Mouse (Mus musculus) A20 (cell line): Measurements from ENCODE around the gene Dnajb4.
A peak's percentile ranks its signal among the peaks of the same experiment; 100 is the strongest.

Source experiments
- DNase-seq: peaks from one replicate; pipeline ENCODE4 v3.0.0-alpha.2; 2011; ENCODE audit warnings: low read depth, low spot score

Gene Dnajb4

DNA sequence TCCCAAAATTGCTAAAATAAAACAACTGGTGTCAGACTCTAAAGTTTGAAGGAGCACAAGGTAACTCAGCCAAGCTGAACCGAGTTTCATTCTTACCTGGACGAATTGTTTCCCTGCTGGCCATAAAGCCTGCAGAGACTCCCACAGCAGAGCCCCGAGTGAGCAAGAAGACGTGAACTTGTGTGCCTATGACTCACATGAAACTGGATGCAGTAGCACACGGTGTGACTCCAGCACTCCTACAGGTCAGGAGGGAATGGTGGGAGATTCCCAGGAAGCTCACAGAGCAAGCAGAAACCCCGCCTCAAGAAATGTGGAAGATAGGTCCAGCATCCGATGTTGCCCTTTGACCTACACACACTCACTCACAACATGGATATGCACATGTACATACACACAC, 38.2 kb downstream of the Dnajb4 start:
- no peak for DNase-seq

DNA sequence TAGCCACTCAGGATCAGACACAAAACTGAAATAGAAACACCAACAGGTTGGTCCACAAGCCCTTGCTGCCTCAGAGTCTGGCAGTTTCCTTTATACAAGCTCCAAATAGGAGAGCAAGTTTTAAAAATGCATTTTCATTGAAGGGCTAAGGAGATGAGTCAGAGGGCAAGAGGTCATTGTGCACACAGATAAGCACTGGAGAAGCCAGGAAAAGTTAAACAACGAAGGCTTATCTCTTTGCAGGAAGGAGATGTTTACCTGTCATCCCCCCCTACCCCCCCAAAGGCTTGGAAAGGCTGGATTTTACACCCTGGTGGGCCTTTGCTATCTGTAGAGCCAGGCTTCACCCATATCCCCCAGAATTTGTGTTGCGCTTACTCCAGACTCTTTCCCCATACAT, 38.9 kb downstream of the Dnajb4 start:
- DNase-seq: no peak

DNA sequence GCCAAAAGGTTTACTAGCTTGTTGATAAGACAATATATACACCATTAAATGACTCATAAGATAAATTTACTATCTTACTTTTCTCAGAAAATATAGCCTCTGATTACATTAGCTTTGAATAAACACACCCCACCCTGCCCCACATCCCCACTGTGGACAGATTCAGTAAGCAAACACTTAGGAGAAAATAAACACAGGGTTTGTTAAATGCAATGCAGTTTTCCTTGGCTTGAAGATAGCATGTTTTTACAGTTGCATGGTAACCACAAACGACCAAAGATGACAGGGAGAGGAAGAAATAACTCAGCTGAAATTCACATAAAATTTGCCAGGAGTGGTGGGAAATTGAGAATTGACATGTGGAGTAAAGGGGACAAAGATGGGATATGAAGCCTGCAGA, 39.7 kb downstream of the Dnajb4 start:
- no peak for DNase-seq

DNA sequence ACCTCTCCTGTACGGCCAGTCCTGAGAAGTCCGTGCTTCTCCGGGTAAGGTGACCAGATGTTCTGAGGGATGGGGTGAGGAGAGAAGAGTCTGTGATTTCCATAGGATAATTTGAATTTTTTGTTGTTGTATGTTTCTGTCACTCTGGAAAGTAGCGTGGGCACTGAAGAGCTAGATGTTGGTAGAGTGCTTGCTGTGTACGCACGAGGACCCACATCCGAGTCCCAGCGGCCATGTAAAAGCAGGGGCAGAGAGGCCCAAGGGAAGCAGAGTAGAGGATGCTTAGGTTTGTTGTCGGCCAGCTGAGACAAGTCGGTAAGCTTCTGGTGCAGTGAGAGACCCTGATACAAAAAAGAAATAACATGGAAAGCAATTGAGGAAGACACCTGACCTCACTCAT, 42.1 kb downstream of the Dnajb4 start:
- no peak for DNase-seq

DNA sequence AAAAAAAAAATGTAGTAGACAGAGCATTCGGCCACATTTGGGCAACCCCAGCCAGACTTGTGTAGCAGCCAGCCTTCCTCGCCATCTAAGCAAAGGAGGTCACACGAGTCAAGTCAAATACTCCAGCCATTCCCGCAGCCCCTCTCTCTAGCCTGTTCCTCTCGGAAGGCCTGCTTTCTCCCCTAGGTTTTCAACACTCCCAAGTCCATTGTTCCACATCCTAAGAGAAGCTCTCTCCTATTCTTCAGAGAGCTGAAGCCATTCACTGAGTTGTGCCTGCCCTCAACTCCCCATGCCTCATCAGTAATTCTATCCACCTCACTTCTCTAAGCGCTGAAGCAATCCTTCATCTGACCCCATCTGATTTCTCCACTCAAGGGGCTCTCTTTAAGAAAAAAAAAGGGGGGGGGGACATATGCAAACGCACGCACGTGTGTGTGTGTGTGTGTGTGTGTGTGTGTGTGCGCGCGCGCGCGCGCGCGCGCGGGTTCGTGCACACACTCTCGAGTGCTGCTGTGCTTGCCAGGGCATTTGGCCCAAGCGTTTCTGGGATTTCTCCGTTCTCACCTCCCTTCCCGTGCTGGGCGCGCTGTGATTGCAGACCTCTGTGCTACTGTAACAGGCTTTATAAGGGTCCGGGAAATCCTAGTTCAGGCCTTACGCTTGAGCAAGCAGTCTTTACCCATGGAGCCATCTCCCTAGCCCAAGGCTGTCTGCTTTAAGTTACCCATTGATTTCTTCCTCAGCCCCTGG, 43.2 kb downstream of the Dnajb4 start:
- no peak for DNase-seq

DNA sequence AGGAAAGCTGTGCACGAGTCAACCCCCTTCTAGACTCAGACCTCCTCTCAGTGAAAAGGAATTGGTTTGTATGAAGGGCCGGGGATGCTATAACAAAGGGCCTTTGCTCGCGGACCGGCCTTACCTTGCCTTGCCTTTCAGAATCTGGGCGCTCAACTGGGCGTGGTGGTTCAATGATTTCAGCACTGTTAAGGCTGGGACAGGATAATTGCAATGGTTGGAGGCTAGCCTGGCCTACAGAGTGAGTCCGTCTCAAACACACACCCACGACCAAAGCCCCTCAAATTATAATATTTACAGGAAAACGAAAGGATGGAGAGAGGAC, 44.0 kb downstream of the Dnajb4 start, which contains the start of gene Gipc2:
TSS of gene Gipc2 (minus strand) at position 132 of the 325 bp plus-strand sequence.
- no peak for DNase-seq

DNA sequence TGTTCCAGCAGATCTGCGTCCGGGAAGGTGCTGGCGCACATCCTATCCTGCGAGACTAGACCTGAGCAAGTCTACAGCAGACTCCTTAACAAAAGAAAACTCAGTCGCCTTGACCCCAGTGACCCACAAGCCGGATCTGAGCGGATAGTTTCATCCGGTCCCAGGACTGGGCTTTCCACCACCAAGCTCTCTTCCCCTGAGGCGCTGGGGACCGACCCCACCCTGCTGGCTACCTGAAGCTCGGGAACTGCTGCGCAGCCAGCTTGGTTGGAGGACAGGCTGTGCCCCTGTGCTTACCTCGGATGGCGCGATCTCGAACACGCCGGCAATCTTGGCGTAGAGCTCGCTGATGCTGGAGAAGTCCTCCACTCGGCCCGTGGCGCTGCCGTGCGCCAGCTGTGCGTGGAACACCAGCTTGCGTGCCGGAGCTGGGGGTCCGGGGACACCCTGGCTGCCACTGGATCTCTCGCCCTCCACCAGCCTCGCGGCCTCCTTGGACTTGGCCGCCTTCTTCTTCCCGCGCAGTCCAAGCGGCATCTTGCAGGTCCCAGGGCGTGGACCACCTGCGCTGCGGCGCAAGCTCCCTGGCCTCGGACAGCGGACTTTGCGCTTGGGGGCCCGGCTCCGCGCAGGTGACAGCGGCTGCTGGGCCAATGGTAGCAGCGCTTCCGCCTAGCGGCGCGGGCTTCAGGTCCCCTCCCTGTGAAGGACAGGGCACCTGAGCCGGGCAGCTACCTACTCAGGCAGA, 44.6 kb downstream of the Dnajb4 start:
- DNase-seq: no peak

DNA sequence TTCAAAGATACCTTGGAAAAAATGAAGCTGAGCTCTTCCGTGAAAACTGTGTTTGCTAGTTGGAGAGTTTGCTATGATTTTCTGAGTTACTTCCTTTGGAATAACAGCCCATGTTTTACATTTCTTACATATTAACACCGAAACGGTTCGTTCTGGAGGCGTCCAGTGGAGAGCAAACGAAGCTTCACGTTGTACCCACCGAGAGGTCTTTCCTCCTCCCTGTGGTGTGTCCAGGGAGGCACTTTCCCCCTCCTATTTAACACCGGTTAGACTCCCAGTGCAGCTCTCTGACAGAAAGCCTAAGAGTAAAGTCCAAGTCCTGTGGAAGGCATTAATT, 45.1 kb downstream of the Dnajb4 start:
- no peak for DNase-seq

DNA sequence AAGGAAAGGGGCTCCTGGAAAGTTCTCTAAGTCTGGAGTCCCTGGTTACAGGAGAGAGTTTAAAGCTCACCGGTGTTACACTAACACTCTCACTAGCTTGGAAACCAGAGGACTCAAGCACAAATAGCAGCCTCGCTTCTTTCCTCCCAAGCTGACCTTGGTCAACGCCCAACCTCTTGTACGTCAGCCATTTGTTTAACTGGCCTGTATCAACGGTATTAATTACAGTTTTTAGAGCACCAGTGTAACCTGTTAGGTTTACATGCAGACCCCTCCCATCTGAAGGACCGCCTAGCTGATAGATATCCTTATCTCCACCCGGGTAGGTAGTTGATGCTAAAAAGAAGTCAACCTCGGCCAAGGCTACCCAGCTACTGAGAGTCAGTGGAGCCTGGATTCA, 46.8 kb downstream of the Dnajb4 start:
- no peak for DNase-seq

DNA sequence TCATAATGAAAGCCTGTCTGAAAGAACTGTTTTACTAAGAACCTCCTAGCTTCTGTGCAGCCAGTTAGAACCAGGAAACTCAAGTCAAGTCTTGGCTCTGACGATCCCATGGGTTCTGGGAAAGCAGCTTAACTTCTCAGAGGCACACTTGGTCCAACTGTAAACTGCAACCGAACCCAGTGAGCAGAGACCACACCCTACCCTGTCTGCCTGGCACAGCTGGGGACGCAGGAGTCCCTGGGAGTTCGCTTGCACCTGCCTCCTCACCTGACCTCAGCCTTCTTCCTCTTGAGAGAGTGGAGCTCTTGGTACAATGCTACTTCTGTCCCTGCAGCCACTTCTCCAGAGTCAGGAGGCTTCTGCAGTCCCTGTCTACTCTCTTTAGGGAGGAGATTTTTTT, 49.5 kb downstream of the Dnajb4 start:
- DNase-seq: peak; percentile 32

DNA sequence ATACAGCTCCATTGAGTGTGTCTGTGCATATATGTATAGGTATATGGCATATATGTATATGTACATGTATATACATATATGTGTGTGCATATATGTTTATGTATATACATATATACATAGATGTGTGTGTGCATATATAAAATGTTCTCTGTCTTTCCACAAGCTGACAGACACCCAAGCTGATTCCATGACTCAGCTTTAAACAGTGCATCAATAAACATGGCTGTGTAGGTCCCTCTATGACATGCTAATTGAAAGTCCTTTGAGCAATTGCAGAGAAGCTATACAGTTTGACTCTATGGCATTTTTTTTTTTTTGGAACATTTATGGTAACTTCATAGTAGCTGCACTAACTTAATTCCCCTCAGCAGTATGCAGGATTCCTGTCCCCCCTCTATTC, 50.8 kb downstream of the Dnajb4 start:
- DNase-seq: no peak

DNA sequence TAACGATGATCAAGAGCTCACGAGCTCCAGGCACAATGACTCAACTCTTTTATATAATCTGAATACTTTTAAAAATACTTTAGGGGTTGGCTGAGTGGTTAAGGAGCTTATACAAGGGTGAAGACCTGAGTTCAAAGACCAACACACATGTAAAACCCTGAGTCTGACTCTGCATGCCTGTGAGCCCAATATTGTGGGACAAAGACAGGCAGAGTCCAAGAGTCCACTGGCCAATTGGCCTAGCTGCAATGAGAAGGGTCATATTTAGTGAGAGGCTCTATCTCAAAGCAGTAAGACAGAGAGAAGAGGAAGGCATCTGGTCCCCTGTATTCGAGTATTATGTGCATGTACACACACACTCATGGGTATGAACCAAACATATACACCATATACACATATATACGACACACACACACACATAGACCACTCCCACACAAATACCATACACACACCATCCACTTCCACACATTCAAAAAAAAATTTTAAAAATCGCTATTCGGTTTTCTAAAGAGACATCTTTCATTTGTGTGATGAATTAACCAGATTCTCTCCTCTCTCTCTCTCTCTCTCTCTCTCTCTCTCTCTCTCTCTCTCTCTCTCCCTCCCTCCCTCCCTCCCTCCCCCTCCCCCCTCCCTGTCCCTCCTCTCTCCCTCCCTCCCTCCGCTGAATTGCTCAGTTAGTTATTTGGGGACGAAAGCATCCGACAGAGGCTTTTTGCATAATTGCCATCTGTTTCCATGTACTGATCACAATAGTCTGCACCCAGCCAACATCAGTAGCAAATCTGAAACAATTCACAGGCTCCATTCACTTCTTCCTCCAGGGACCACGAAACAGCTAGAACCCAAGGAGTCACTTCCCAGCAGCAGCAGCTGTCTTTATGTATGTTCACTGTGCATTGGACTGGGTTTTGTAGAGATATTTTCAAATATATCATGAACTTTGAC, 51.5 kb downstream of the Dnajb4 start:
- no peak for DNase-seq

DNA sequence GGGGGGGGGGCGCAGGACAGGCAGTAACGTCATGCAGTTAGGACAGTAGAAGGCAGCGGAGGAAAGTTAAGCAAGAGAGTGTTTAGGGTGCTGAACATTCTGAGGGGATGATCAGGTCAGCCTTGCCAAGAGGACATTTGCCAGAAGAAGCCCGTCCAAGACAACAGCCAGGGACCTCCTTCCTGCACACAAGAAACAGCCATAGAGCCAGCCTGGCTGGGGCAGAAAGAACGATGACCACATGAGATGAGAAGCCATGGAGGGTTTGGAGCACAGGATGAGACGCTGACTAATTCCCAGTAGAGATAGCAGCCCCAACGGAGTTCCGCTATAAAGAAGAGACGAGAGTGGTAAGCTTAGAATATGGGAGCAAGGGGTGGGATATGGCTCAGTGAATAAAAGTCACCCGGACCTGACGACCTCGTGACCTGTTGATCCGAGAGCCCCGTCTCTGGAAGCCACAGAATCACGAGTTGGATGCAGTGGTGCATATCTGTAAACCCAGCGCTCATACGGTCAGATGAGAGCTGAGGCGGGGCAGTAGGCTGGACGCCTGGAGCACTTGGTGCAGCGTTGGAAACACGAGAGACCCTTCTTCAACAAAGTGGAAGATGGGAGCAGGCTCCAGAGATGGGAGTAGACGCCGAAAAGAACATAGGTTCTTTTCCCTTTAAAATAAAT, 53.1 kb downstream of the Dnajb4 start:
- no peak for DNase-seq

DNA sequence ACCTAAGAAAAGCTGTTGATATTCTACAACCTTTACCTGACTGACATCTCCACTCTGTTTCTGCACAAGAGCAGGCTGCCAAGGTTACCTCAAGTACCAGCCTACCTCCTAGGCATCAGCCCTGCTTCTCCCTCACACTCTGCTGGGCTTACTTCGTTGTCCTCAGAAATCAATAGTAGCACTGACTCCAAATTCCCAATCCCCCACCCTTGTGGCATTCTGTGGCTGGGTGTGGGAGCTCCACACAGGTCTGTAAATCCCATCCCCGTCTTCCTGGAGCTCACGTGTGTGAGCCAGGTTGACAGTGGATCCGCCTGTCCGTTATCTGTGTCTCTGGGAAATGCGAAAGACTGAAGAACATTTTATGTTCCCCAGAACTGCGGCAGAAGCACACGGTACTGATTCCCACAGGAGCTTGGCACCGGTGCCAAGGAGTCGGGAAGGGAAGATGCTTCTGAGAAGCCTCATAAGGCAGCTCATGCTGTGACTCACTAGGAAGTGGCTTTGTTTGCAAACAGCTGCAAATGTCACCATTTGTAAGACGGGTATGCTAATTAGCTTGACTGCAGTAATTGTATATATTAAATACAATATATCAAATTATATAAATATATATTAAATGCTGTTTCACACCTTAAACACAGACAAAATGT, 54.7 kb downstream of the Dnajb4 start:
- no peak for DNase-seq

DNA sequence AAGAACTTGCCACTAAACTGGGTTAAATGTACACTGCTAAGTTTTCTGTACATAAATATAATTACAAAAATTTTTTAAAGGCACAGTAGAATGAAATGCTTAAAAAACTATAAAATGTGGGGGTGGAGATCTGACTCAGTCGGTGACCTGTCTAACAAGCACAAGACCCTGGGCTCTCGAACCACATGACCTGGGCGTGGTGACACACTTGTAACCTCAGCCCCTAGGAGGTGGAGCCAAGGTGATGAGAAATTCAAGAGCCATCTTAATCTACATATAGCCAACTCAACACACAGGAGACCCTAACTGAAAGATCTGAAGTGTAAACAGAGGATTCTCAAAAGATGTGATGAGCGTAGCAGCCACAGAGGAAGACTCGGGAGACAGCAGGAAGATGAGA, 56.0 kb downstream of the Dnajb4 start:
- no peak for DNase-seq

DNA sequence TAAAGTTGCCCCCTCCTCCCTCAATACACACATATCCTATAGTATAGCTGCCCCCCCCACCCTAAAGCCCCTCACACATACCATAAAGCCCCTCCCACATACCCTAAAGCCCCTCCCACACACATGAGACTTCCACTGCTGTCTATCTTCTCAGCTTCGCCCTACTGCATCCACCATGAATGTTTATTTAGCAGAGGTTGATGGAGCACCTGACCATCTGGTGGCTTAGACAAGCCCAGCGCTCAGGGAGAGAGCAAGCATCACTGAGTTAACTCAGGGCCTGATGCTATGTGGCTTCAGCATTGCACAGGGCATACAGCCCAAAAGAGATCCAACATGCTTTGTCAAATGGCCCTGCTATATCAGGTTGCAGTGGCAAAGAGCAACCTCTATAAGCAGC, 57.0 kb downstream of the Dnajb4 start:
- DNase-seq: no peak

DNA sequence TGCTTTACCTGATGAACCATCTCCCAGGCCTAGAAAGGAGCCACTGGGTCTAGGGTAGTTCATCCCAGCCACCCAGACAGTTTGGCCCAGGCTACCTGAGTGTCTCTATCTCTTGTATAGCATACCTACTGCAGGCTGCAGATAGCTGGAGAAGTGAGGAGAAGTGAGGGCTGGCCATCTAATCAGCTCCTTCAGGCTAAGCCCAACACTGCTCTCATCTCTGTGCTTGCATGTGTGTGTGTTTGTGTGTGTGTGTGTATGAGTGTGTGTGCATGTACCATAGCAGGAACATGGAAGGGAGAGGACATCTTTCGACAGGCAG, 57.7 kb downstream of the Dnajb4 start:
- DNase-seq: no peak

DNA sequence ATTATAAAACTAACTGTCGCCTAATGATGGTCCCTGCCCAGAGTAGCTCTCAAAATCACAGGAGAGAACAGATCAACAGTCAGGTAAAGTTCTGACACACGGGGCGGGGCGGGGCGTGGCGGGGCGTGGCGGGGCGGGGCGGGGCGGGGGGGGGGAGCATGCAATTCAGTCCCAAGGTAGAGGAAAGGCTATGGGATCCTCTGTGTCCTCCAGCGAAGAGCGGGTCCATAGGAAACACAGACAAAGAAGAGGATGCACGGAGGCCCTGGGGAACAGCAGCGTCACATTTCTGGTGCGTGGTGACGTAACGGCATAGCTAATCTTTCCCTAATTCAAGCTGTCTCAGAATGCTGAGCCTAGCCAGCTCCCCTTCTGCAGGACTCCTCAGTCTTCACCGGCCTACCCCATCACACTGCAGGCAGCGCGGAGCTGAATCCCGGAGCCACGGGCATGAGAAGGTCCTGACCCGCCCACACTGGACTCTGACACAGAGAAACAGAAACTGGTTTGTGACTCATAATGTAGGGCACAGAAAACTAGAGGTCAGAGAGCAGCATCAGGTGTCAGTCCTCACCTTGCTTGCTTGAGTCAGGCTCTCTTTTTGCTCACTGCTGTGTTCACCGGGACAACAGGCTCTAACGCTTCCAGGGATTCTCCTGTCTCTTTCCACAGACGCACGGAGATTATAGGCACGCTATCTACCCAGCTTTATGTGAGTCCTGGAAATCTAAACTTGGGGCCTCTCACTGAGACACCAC, 58.2 kb downstream of the Dnajb4 start:
- peak; percentile 24 for DNase-seq

DNA sequence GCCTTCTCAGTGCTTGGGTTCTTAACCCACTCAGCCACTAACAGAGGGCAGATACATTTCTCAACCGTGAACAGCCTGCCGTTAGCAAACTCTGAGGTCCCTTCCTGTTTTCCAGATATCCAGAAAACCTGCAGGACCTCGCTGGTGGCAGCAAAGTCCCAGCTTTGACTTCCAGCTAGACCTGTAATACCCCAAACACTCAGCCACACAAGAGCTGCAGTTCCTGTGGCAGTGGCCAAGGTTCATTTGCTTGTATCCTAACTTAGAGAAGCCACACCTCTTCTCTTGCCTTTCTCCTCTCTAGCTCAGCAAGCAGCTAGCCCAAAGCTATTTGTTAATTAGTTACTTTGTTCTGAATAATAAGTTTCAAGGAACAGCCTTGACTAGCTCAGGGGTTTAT, 60.2 kb downstream of the Dnajb4 start:
- no peak for DNase-seq

DNA sequence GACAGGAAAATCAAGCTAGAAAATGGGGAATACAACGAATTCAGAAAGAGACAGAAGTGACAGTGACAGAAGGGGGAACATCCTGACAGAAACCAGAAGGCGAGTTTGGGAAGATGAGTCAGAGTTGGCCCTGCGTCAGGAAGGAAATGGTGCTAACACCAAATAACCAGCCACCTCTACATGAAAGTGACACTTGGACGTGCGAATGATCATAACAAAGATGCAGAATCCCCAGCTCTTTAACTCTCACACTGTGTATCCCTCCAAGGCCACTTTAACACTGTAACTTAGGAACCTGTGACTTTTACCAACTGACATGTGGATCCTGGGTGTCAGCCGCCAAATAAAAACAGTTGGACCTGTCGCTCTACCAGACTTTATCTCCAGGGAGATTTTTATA, 60.7 kb downstream of the Dnajb4 start:
- no peak for DNase-seq
